Mouse (Mus musculus): ENCODE measurements around the gene Gnat2. TPM values are rescaled to one million over a fixed set of nuclear protein-coding genes. Genes with fewer than 3 reads are reported as not detected.

Gene Gnat2
- not detected for total RNA-seq (2023)

DNA sequence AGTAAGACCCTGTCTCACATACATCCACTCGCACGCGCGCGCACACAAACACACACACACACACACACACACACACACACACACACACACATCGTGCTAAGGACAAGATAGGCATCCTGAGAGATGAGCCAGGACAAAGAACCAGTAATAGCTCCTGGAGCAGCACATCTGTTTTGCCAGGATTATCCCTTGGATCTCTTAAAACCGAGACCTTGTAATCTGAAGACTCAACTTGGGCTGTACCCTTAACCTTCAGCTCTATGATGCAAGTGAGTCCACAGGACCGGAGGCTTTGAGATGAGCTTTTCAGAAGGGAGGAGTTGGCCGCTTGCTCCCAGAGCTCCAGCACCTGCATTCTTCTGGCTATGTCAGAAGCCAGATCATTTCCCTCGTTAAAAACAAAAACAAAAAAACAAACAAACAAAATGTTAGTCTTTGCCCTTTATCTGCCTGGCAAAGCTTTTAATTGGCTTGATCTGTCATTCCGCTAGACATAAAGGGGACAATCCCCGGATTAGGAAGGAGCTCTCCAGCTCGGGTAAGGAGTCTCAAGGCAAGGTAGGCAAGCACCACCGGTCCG lies at the start of gene Gnat2:
Gene Gnat2 (plus strand): TSS at position 254 of the 580 bp plus-strand sequence.

GRCm38 (mm10) chr3:108044394-108045140 lies 48.0 kb upstream of the Gnat2 start, which contains the start of gene Gstm4:
Gene Gstm4 (minus strand): TSS chr3:108044894.

DNA sequence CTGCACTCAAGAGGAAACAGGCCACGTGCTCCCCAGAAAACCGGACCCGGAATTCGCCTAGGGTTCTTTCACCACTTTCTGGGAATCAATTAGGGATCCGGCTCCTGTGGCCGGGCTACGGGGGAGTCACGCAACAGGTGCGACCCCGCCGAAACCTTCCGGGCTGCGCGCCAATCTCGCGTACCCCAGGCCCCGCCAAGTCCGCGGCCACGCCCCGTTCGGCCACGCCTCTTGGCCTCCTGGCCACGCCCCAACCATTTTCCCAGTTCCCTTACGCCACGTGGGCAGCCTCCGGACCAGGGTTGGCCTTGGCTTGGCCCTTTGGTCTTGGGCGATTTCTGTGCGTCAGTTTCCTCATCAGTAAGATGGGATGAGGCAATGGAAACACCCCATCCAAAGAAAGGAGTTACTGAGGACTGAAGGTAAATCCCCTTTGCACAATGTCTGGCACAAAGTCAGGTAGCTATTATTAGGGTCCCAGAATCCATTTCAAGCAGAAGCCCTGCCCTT lies 6.1 kb upstream of the Gnat2 start, which contains the start of gene Ampd2:
Gene Ampd2 (minus strand): TSS at position 182 of the 510 bp plus-strand sequence.

GRCm38 (mm10) chr3:108145534-108146445 lies 53.2 kb downstream of the Gnat2 start, which contains the start of gene Gnai3:
Gene Gnai3 (minus strand): TSS chr3:108146146.

Other genes with a start within 250 kb of the Gnat2 start
- not detected for gene Eps8l3, start 215.6 kb upstream of the Gnat2 start, total RNA-seq (2023)
- gene Gstm5, start 197.0 kb upstream of the Gnat2 start, total RNA-seq (2023) = not detected
- gene Gstm7, start 161.0 kb upstream of the Gnat2 start, total RNA-seq (2023) = 1.7 TPM
- gene Gstm6, start 149.0 kb upstream of the Gnat2 start, total RNA-seq (2023) = not detected
- gene Gstm3, start 123.5 kb upstream of the Gnat2 start, total RNA-seq (2023) = not detected
- gene Gstm2, start 106.3 kb upstream of the Gnat2 start, total RNA-seq (2023) = not detected
- gene Gstm1, start 74.8 kb upstream of the Gnat2 start, total RNA-seq (2023) = 7.4 TPM
- 2.7 TPM for gene Gstm4, start 47.9 kb upstream of the Gnat2 start, total RNA-seq (2023)
- 29.5 TPM for gene Ampd2, start 6.1 kb upstream of the Gnat2 start, total RNA-seq (2023)
- 93.5 TPM for gene Gnai3, start 53.4 kb downstream of the Gnat2 start, total RNA-seq (2023)
- gene Gpr61, start 62.1 kb downstream of the Gnat2 start, total RNA-seq (2023) = not detected
- 1.8 TPM for gene Amigo1, start 93.5 kb downstream of the Gnat2 start, total RNA-seq (2023)
- gene Cyb561d1, start 108.4 kb downstream of the Gnat2 start, total RNA-seq (2023) = 30.4 TPM
- gene Atxn7l2, start 118.1 kb downstream of the Gnat2 start, total RNA-seq (2023) = 44.7 TPM
- gene Sypl2, start 133.9 kb downstream of the Gnat2 start, total RNA-seq (2023) = not detected
- gene Psma5, start 164.1 kb downstream of the Gnat2 start, total RNA-seq (2023) = 29.1 TPM
- 1.1 TPM for gene Sort1, start 191.3 kb downstream of the Gnat2 start, total RNA-seq (2023)

All from CD4-positive naive resting alpha-beta T cell, adult 76 days (primary cell).